Mouse (Mus musculus) forebrain, embryonic 11.5 days (tissue): Measurements from ENCODE around the gene Rap1b. TPM values are rescaled to one million over a fixed set of nuclear protein-coding genes. Genes with fewer than 3 reads are reported as not detected.

ENCODE experiments used
- ATAC-seq: fragments of 200-750 bp; cut with Nextera tagmentation; replicated peaks from 2 replicates; pipeline ENCODE4 v1.8.0; 2017; ENCODE audit warnings: moderate TSS enrichment; ENCODE audit not compliant: low FRiP score
- DNase-seq: peaks from one replicate; pipeline ENCODE4 v3.0.0-alpha.2; 2017; ENCODE audit warnings: low spot score
- H3K27ac ChIP-seq: fragments of 300-500 bp; sonication (generic); 2 replicates; pipeline ENCODE4 v1.5.1; 2014; ENCODE audit warnings: low read depth, low read length
- H3K27me3 ChIP-seq: fragments of 300-500 bp; sonication (generic); 2 replicates; pipeline ENCODE4 v1.6.1; 2014; ENCODE audit warnings: mild to moderate bottlenecking, low read length, mixed read lengths; ENCODE audit not compliant: control insufficient read depth, insufficient read depth
- H3K36me3 ChIP-seq: fragments of 300-500 bp; sonication (generic); 2 replicates; pipeline ENCODE4 v1.6.1; 2014; ENCODE audit warnings: mild to moderate bottlenecking, low read length, moderate library complexity, mixed read lengths; ENCODE audit not compliant: control insufficient read depth, insufficient read depth
- H3K4me1 ChIP-seq: fragments of 300-500 bp; sonication (generic); replicated peaks from 2 replicates; pipeline ENCODE4 v1.6.1; 2014; ENCODE audit warnings: low read length, mixed read lengths; ENCODE audit not compliant: control insufficient read depth, insufficient read depth
- H3K4me2 ChIP-seq: fragments of 300-500 bp; sonication (generic); 2 replicates; pipeline ENCODE4 v1.6.1; 2014; ENCODE audit warnings: low read depth, mild to moderate bottlenecking, low read length, moderate library complexity, mixed read lengths; ENCODE audit not compliant: severe bottlenecking
- H3K4me3 ChIP-seq: fragments of 300-500 bp; sonication (generic); 2 replicates; pipeline ENCODE4 v1.5.1; 2014; ENCODE audit warnings: low read depth, low read length
- H3K9ac ChIP-seq: fragments of 300-500 bp; sonication (generic); 2 replicates; pipeline ENCODE4 v1.6.1; 2014; ENCODE audit warnings: low read length
- H3K9me3 ChIP-seq: fragments of 300-500 bp; sonication (generic); 2 replicates; pipeline ENCODE4 v1.6.1; 2016; ENCODE audit warnings: low read length, mixed read lengths; ENCODE audit not compliant: control insufficient read depth
- WGBS: fragments of 180-500 bp; shearing (Covaris S2); extraction: QIAGEN DNeasy Blood & Tissue Kit; methylation state at CpG from one replicate; pipeline ENCODE4 v1.1.7; 2014; 5-methylcytosine and 5-hydroxymethylcytosine counted together
- polyA plus RNA-seq: library from polyadenylated mRNA; unstranded; fragments of >200 nt; fragmentation: Nextera tagmentation; extraction: Ambion mirVana; gene quantifications from 2 replicates; pipeline ENCODE4 v1.2.1, GENCODE M21; 2014

Rap1b gene
- polyA plus RNA-seq, 1 experiment from 2014 or later = 156 TPM

- no peak overlapping the region for H3K27ac ChIP-seq
- no peak for ATAC-seq
- WGBS = 80% methylated on average over 11 of the region's 11 CpGs
- peak overlapping the region; percentile 20; the same call in 1 of the 2 replicates for H3K9ac ChIP-seq
- peaks cover 6% of the 10 kb centered on the region; the same call in 1 of the 2 replicates for H3K4me1 ChIP-seq
- H3K27me3 ChIP-seq = no peaks in the 10 kb centered on the region
- peak overlapping the region; percentile 44; the same call in 1 of the 2 replicates for H3K4me2 ChIP-seq
- no peaks in the 10 kb centered on the region; the same call in 1 of the 2 replicates for H3K9me3 ChIP-seq
- peak; percentile 49 for DNase-seq
- no peaks in the 10 kb centered on the region for H3K36me3 ChIP-seq
- H3K4me3 ChIP-seq = peak overlapping the region; percentile 88; the same call in 1 of the 2 replicates
These were observed 52.3 kb downstream of the Rap1b start for GRCm38 (mm10) chr10:117793436-117794030.

GRCm38 (mm10) chr10:117792141-117793091 is 53.4 kb downstream of the Rap1b start, which contains the start of gene Nup107:
TSS of gene Nup107 (minus strand) at chr10:117792705.
- peak within 1 kb of the TSS; percentile 46; the same call in 1 of the 2 replicates for H3K27ac ChIP-seq
- H3K36me3 ChIP-seq = no peaks in the 10 kb centered on the region; the same call in 1 of the 2 replicates
- H3K4me1 ChIP-seq = peaks cover 6% of the 10 kb centered on the region; the same call in 1 of the 2 replicates
- H3K9ac ChIP-seq = peak within 1 kb of the TSS; percentile 88
- no peaks in the 10 kb centered on the region for H3K27me3 ChIP-seq
- WGBS = under 1% methylated on average over 75 of the region's 75 CpGs
- H3K4me2 ChIP-seq = peak within 1 kb of the TSS; percentile 69
- ATAC-seq (peak; percentile 99), DNase-seq (peak; percentile 100)
- peak within 1 kb of the TSS; percentile 88 for H3K4me3 ChIP-seq
- no peaks in the 10 kb centered on the region; the same call in 1 of the 2 replicates for H3K9me3 ChIP-seq

DNA sequence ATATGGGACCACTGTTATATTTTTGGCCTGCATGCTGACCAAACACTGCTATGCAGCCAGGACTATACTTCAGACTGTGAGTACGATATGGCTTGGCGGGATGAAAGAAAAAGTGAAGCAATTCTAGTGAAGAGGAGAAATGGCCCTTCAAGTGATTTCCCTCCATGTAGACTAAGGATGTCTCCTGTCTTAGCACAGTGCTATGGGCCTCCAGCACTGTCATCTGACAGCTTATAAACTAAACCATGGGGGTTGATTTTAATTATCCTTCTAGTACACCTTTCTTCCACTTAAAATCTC is 54.7 kb downstream of the Rap1b start:
- ATAC-seq (no peak), DNase-seq (no peak)
- Histone ChIP-seq H3K4me2 (peak overlapping the region; percentile 69; the same call in 1 of the 2 replicates), H3K27ac (no peak overlapping the region), H3K36me3 (peaks cover 6% of the 10 kb centered on the region), H3K9me3 (no peaks in the 10 kb centered on the region), H3K27me3 (no peaks in the 10 kb centered on the region), H3K4me3 (peak overlapping the region; percentile 88; the same call in 1 of the 2 replicates), H3K9ac (no peak overlapping the region; the same call in 1 of the 2 replicates), H3K4me1 (peaks cover 6% of the 10 kb centered on the region; the same call in 1 of the 2 replicates)
- 95% methylated on average over 2 of the region's 2 CpGs for WGBS

- H3K4me2 ChIP-seq = no peak overlapping the region
- no peak for ATAC-seq
- H3K36me3 ChIP-seq = peaks cover 9% of the 10 kb centered on the region
- no peak overlapping the region for H3K27ac ChIP-seq
- no peaks in the 10 kb centered on the region for H3K27me3 ChIP-seq
- peaks cover 6% of the 10 kb centered on the region; the same call in 1 of the 2 replicates for H3K4me1 ChIP-seq
- no peak overlapping the region for H3K9ac ChIP-seq
- WGBS = 95% methylated on average over 17 of the region's 17 CpGs
- H3K4me3 ChIP-seq = no peak overlapping the region
- H3K9me3 ChIP-seq = no peaks in the 10 kb centered on the region
- DNase-seq = peak; percentile 33
These were observed 55.2 kb downstream of the Rap1b start for GRCm38 (mm10) chr10:117790421-117791170.

GRCm38 (mm10) chr10:117790011-117790410 is 55.8 kb downstream of the Rap1b start:
- Histone ChIP-seq H3K27ac (no peak overlapping the region), H3K4me3 (no peak overlapping the region), H3K4me2 (no peak overlapping the region), H3K27me3 (no peaks in the 10 kb centered on the region), H3K4me1 (peaks cover 6% of the 10 kb centered on the region; the same call in 1 of the 2 replicates), H3K9me3 (no peaks in the 10 kb centered on the region), H3K36me3 (peaks cover 10% of the 10 kb centered on the region), H3K9ac (no peak overlapping the region)
- DNase-seq (no peak), ATAC-seq (no peak)
- 95% methylated on average over 1 of the region's 1 CpGs for whole genome bisulfite sequencing

DNA sequence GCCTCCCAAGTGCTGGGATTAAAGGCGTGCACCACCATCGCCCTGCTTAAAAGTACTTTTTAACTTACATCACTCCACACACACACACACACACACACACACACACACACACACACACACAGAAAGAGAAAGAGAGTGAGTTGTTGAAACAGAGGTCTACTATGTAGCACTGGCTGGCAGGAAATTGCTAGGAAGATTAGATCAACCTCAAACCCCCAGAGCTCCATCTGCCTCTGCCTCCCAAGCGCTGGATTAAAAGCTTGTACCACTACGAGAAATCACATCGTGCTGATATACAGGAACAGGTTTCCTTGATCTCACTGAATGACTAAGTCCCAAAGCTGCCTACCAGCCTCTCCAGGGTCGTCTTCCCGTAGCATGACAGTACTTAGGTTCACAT is 61.2 kb downstream of the Rap1b start:
- ATAC-seq = no peak
- Histone ChIP-seq H3K4me2 (no peak overlapping the region), H3K9ac (no peak overlapping the region)

DNA sequence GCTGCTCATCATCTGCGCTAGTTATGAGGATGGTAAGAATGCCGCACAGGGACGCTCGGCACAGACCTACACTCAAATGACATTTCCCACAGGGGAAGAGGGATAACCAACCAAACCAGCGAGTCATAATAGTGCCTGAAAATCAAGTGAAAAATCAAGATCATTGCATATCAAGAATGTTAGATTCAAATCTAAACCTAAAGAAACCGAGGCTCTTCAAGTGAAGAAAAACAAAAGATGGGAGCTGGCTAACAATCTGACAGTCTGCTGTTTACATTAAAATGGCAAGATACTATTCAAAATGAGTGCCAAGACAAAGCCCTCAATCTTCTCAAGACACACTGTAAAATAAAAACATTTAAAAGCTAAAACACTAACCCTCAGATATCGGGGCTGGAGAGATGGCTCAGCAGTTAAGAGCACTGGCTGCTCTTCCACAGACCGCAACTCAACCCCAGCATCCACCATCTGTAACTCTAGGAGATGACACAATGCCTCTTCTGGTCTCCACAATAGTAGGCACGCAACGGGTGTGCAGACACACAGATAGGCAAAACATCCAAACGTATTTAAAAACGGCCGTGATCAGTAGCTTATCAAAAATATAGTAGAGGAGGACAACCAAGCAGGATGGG is 61.9 kb downstream of the Rap1b start:
- Histone ChIP-seq H3K36me3 (peaks cover 18% of the 10 kb centered on the region), H3K4me2 (no peak overlapping the region), H3K27me3 (no peaks in the 10 kb centered on the region), H3K27ac (no peak overlapping the region), H3K4me1 (no peaks in the 10 kb centered on the region), H3K9ac (no peak overlapping the region), H3K9me3 (no peaks in the 10 kb centered on the region), H3K4me3 (no peak overlapping the region)
- 96% methylated on average over 13 of the region's 13 CpGs for WGBS
- DNase-seq (peak; percentile 32), ATAC-seq (no peak)

More for the DNA sequence above, 61.2 kb downstream of the Rap1b start:
- no peak overlapping the region for H3K4me3 ChIP-seq
- no peaks in the 10 kb centered on the region for H3K4me1 ChIP-seq
- peak; percentile 11 for DNase-seq
- peaks cover 18% of the 10 kb centered on the region for H3K36me3 ChIP-seq
- H3K9me3 ChIP-seq = no peaks in the 10 kb centered on the region
- WGBS = 95% methylated on average over 7 of the region's 7 CpGs
- no peaks in the 10 kb centered on the region for H3K27me3 ChIP-seq
- no peak overlapping the region for H3K27ac ChIP-seq
